Mouse (Mus musculus) liver, adult 2 months (tissue): ENCODE data around the gene Znhit2. TPM values are rescaled to one million over a fixed set of nuclear protein-coding genes. Genes with fewer than 3 reads are reported as not detected.

ENCODE experiments used
- DNase-seq: peaks from one replicate; pipeline ENCODE4 v3.0.0-alpha.2; 2011; ENCODE audit warnings: low read depth, low spot score; ENCODE audit errors: extremely low read depth
- H3K27ac ChIP-seq: fragments of 200-500 bp; replicated peaks from 2 replicates; pipeline ENCODE4 v1.5.1; 2012; ENCODE audit warnings: low read depth, mild to moderate bottlenecking, control low read depth, inconsistent platforms, low read length; ENCODE audit not compliant: insufficient read depth
- H3K27me3 ChIP-seq: fragments of 200-500 bp; 2 replicates; pipeline ENCODE4 v1.6.1; 2012; ENCODE audit warnings: mild to moderate bottlenecking, moderate library complexity, low read length, inconsistent platforms; ENCODE audit not compliant: control insufficient read depth, insufficient read depth
- H3K36me3 ChIP-seq: fragments of 200-500 bp; 2 replicates; pipeline ENCODE4 v1.6.1; 2012; ENCODE audit warnings: low read length, inconsistent platforms; ENCODE audit not compliant: control insufficient read depth, insufficient read depth
- H3K4me1 ChIP-seq: fragments of 200-500 bp; 2 replicates; pipeline ENCODE4 v1.6.1; 2011; ENCODE audit warnings: low read length; ENCODE audit not compliant: control insufficient read depth, insufficient read depth
- H3K4me3 ChIP-seq: fragments of 200-500 bp; 2 replicates; pipeline ENCODE4 v1.5.1; 2011; ENCODE audit warnings: low read depth, mild to moderate bottlenecking, control low read depth, low read length, moderate library complexity; ENCODE audit not compliant: insufficient read depth
- H3K79me2 ChIP-seq: fragments of 200-500 bp; 2 replicates; pipeline ENCODE4 v1.6.1; 2012; ENCODE audit warnings: inconsistent platforms, mild to moderate bottlenecking, low read length, moderate library complexity; ENCODE audit not compliant: control insufficient read depth, insufficient read depth
- H3K9ac ChIP-seq: fragments of 200-500 bp; 2 replicates; pipeline ENCODE4 v1.6.1; 2012; ENCODE audit warnings: low read depth, mild to moderate bottlenecking, control low read depth, inconsistent platforms, low read length
- CTCF ChIP-seq: fragments of 200-500 bp; IDR thresholded peaks from 2 replicates; pipeline ENCODE4 v1.5.1; 2011; ENCODE audit warnings: low read depth, low read length, control low read depth
- POLR2A ChIP-seq: fragments of 200-500 bp; IDR thresholded peaks from 2 replicates; pipeline ENCODE4 v1.6.1; 2011; ENCODE audit warnings: low read length, control low read depth; ENCODE audit not compliant: insufficient read depth; ENCODE audit errors: extremely low read depth
- WGBS: fragments of 180-500 bp; shearing (Covaris S2); methylation state at CpG from one replicate; pipeline ENCODE4 v1.1.7; 2018; 5-methylcytosine and 5-hydroxymethylcytosine counted together
- polyA plus RNA-seq: library from polyadenylated mRNA; depleted of rRNA; stranded (reverse); fragments of >200 nt; gene quantifications from 2 replicates; pipeline ENCODE4 v1.2.3, GENCODE M21; 2012
- total RNA-seq: library from RNA; depleted of rRNA; stranded (reverse); fragments of >200 nt; gene quantifications from 2 replicates; pipeline ENCODE4 v1.2.3, GENCODE M21; 2014

The Znhit2 gene
- total and polyA plus RNA-seq, 2 experiments = 10.9 to 52.6 TPM

GRCm38 (mm10) chr19:6058513-6058912 is 2.5 kb upstream of the Znhit2 start:
- H3K27me3 ChIP-seq = no peaks in the 10 kb centered on the region
- H3K36me3 ChIP-seq = peaks cover 18% of the 10 kb centered on the region; the same call in 1 of the 2 replicates
- peak overlapping the region; percentile 87 for H3K4me3 ChIP-seq
- H3K27ac ChIP-seq = peak overlapping the region; percentile 82
- no peaks in the 10 kb centered on the region; the same call in 1 of the 2 replicates for H3K79me2 ChIP-seq
- TF ChIP-seq POLR2A (no peak), CTCF (no peak)
- WGBS = 6% methylated on average over 5 of the region's 5 CpGs
- no peak for DNase-seq
- H3K9ac ChIP-seq = peak overlapping the region; percentile 91
- H3K4me1 ChIP-seq = peaks cover 24% of the 10 kb centered on the region

GRCm38 (mm10) chr19:6058966-6059365 is 2.0 kb upstream of the Znhit2 start:
- Histone ChIP-seq H3K36me3 (peaks cover 13% of the 10 kb centered on the region; the same call in 1 of the 2 replicates), H3K4me1 (peaks cover 24% of the 10 kb centered on the region), H3K9ac (peak overlapping the region; percentile 91), H3K27me3 (no peaks in the 10 kb centered on the region), H3K4me3 (peak overlapping the region; percentile 87), H3K79me2 (no peaks in the 10 kb centered on the region; the same call in 1 of the 2 replicates), H3K27ac (peak overlapping the region; percentile 82)
- 20% methylated on average over 5 of the region's 5 CpGs for WGBS
- TF ChIP-seq CTCF (no peak), POLR2A (no peak)
- peak; percentile 80 for DNase-seq

GRCm38 (mm10) chr19:6061641-6062302 is 780 bp downstream of the Znhit2 start:
- H3K79me2 ChIP-seq = peaks cover 5% of the 10 kb centered on the region; the same call in 1 of the 2 replicates

GRCm38 (mm10) chr19:6062418-6062817 is 1.4 kb downstream of the Znhit2 start:
- no peak for TF ChIP-seq CTCF
- no peak for TF ChIP-seq POLR2A
- H3K4me1 ChIP-seq = peaks cover 28% of the 10 kb centered on the region

More at GRCm38 (mm10) chr19:6061641-6062302, 780 bp downstream of the Znhit2 start:
- Histone ChIP-seq H3K36me3 (peaks cover 2% of the 10 kb centered on the region; the same call in 1 of the 2 replicates), H3K4me3 (peak overlapping the region; percentile 78), H3K27me3 (no peaks in the 10 kb centered on the region), H3K9ac (peak overlapping the region; percentile 86), H3K27ac (peak overlapping the region; percentile 77), H3K4me1 (peaks cover 28% of the 10 kb centered on the region)
- TF ChIP-seq CTCF (no peak), POLR2A (peak; percentile 52; the same call in 1 of the 2 replicates)
- DNase-seq = peak; percentile 72
- whole genome bisulfite sequencing = under 1% methylated on average over 44 of the region's 44 CpGs

GRCm38 (mm10) chr19:6063081-6063480 is 2.1 kb downstream of the Znhit2 start:
- Histone ChIP-seq H3K27ac (0 out of 2 replicates have a peak overlapping the region, but pooled peaks have one; percentile 77), H3K4me1 (peaks cover 30% of the 10 kb centered on the region), H3K4me3 (no peak overlapping the region), H3K79me2 (peaks cover 5% of the 10 kb centered on the region; the same call in 1 of the 2 replicates), H3K36me3 (peaks cover 2% of the 10 kb centered on the region; the same call in 1 of the 2 replicates), H3K9ac (peak overlapping the region; percentile 3; the same call in 1 of the 2 replicates), H3K27me3 (no peaks in the 10 kb centered on the region)
- 86% methylated on average over 6 of the region's 6 CpGs for WGBS
- TF ChIP-seq CTCF = no peak
- no peak for TF ChIP-seq POLR2A
- no peak for DNase-seq

More at GRCm38 (mm10) chr19:6062418-6062817, 1.4 kb downstream of the Znhit2 start:
- Histone ChIP-seq H3K9ac (peak overlapping the region; percentile 86), H3K27me3 (no peaks in the 10 kb centered on the region), H3K79me2 (peaks cover 5% of the 10 kb centered on the region; the same call in 1 of the 2 replicates), H3K36me3 (peaks cover 2% of the 10 kb centered on the region; the same call in 1 of the 2 replicates), H3K4me3 (peak overlapping the region; percentile 78), H3K27ac (peak overlapping the region; percentile 77)
- DNase-seq = peak; percentile 71
- 12% methylated on average over 5 of the region's 5 CpGs for WGBS
